Mouse (Mus musculus) ES-Bruce4 (cell line): ENCODE measurements around the gene Ptpn3. TPM values are rescaled to one million over a fixed set of nuclear protein-coding genes. Genes with fewer than 3 reads are reported as not detected.

Experiments used
- H3K27ac ChIP-seq: 2 replicates; pipeline ENCODE4 v1.5.1; 2012; ENCODE audit warnings: low read length, inconsistent platforms; ENCODE audit not compliant: insufficient read depth
- H3K27me3 ChIP-seq: 2 replicates; pipeline ENCODE4 v1.6.1; 2012; ENCODE audit warnings: mild to moderate bottlenecking, low read length, inconsistent platforms; ENCODE audit not compliant: control insufficient read depth, poor library complexity, insufficient read depth, severe bottlenecking
- H3K36me3 ChIP-seq: 2 replicates; pipeline ENCODE4 v1.6.1; 2012; ENCODE audit warnings: inconsistent platforms, mild to moderate bottlenecking, low read length, moderate library complexity; ENCODE audit not compliant: control insufficient read depth, poor library complexity, insufficient read depth, severe bottlenecking
- H3K4me1 ChIP-seq: one replicate; pipeline ENCODE4 v1.8.1; 2011; ENCODE audit warnings: low read length; ENCODE audit not compliant: control insufficient read depth, insufficient read depth
- H3K4me3 ChIP-seq: 2 replicates; pipeline ENCODE4 v1.5.1; 2011; ENCODE audit warnings: low read depth, mild to moderate bottlenecking, low read length
- H3K9ac ChIP-seq: 2 replicates; pipeline ENCODE4 v1.6.1; 2012; ENCODE audit warnings: low read depth, mild to moderate bottlenecking, inconsistent platforms; ENCODE audit not compliant: poor library complexity, severe bottlenecking
- H3K9me3 ChIP-seq: replicated peaks from 2 replicates; pipeline ENCODE4 v1.6.1; 2012; ENCODE audit warnings: mild to moderate bottlenecking, low read length, inconsistent platforms; ENCODE audit not compliant: control insufficient read depth, poor library complexity, insufficient read depth, severe bottlenecking
- CTCF ChIP-seq: IDR thresholded peaks from one replicate; pipeline ENCODE4 v1.8.1; 2011; ENCODE audit warnings: low read depth, low read length
- EP300 ChIP-seq: IDR thresholded peaks from 2 replicates; pipeline ENCODE4 v1.6.1; 2011; ENCODE audit warnings: low read depth, low read length; ENCODE audit not compliant: insufficient read depth
- POLR2A ChIP-seq: IDR thresholded peaks from one replicate; pipeline ENCODE4 v1.8.1; 2011; ENCODE audit warnings: low read length; ENCODE audit not compliant: insufficient read depth
- polyA plus RNA-seq: library from polyadenylated mRNA; stranded (reverse); fragments of >200 nt; gene quantifications from 2 replicates; pipeline ENCODE4 v1.2.4, GENCODE M21; 2011; ENCODE audit warnings: low read depth; ENCODE audit not compliant: missing spikeins, insufficient read depth, insufficient read length

The Ptpn3 gene
- polyA plus RNA-seq, 1 experiment = 30.6 TPM

GRCm38 (mm10) chr4:57178881-57179280 is 122.8 kb downstream of the Ptpn3 start:
- TF ChIP-seq EP300 = no peak
- TF ChIP-seq POLR2A = no peak
- TF ChIP-seq CTCF = no peak
- Histone ChIP-seq H3K4me1 (no peaks in the 10 kb centered on the region), H3K27me3 (no peaks in the 10 kb centered on the region), H3K27ac (no peak overlapping the region), H3K4me3 (no peak overlapping the region), H3K9ac (no peak overlapping the region), H3K36me3 (no peaks in the 10 kb centered on the region), H3K9me3 (no peaks in the 10 kb centered on the region)

- H3K27ac ChIP-seq = no peak overlapping the region
- H3K4me3 ChIP-seq = no peak overlapping the region
- H3K27me3 ChIP-seq = no peaks in the 10 kb centered on the region
- no peak overlapping the region for H3K9ac ChIP-seq
- H3K9me3 ChIP-seq = no peaks in the 10 kb centered on the region
- no peak for TF ChIP-seq POLR2A
- TF ChIP-seq CTCF = no peak
- no peak for TF ChIP-seq EP300
- no peaks in the 10 kb centered on the region for H3K4me1 ChIP-seq
- no peaks in the 10 kb centered on the region for H3K36me3 ChIP-seq
These were observed 126.3 kb downstream of the Ptpn3 start for GRCm38 (mm10) chr4:57175329-57175728.

- Histone ChIP-seq H3K27me3 (no peaks in the 10 kb centered on the region), H3K9ac (no peak overlapping the region), H3K27ac (no peak overlapping the region), H3K4me3 (no peak overlapping the region), H3K36me3 (no peaks in the 10 kb centered on the region), H3K4me1 (no peaks in the 10 kb centered on the region), H3K9me3 (no peaks in the 10 kb centered on the region)
- TF ChIP-seq EP300 (no peak), CTCF (no peak), POLR2A (no peak)
These were observed 128.8 kb downstream of the Ptpn3 start for GRCm38 (mm10) chr4:57172861-57173260.

DNA sequence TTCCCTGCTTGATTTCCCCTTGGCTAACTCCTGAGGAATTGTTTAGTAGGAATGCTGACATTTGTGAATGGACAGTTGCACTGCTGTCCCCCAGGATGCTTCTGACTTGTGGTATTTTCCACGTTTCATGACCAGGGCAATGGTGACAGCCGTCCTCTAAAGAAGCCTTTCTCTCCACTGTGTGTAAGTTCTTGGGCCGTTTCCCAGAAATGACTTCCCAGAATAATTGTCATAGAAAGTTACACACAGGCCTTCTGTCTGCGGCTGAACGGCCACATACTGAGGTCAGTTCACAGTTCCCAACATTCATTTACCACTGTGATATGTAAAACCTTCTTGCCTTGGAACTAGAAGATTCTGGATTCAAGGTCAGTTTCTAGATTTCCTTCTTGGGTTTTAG is 129.8 kb downstream of the Ptpn3 start:
- H3K27me3 ChIP-seq = no peaks in the 10 kb centered on the region
- H3K4me3 ChIP-seq = no peak overlapping the region
- no peak overlapping the region for H3K9ac ChIP-seq
- H3K9me3 ChIP-seq = no peaks in the 10 kb centered on the region
- TF ChIP-seq EP300 (no peak), POLR2A (no peak), CTCF (no peak)
- no peaks in the 10 kb centered on the region for H3K4me1 ChIP-seq
- no peak overlapping the region for H3K27ac ChIP-seq
- no peaks in the 10 kb centered on the region for H3K36me3 ChIP-seq

- peaks cover 7% of the 10 kb centered on the region for H3K4me1 ChIP-seq
- no peaks in the 10 kb centered on the region for H3K9me3 ChIP-seq
- no peak overlapping the region for H3K4me3 ChIP-seq
- no peaks in the 10 kb centered on the region for H3K36me3 ChIP-seq
- TF ChIP-seq POLR2A (no peak), EP300 (no peak), CTCF (no peak)
- H3K27ac ChIP-seq = no peak overlapping the region
- H3K9ac ChIP-seq = no peak overlapping the region
- H3K27me3 ChIP-seq = no peaks in the 10 kb centered on the region
These were observed 133.0 kb downstream of the Ptpn3 start for GRCm38 (mm10) chr4:57168680-57169079.

DNA sequence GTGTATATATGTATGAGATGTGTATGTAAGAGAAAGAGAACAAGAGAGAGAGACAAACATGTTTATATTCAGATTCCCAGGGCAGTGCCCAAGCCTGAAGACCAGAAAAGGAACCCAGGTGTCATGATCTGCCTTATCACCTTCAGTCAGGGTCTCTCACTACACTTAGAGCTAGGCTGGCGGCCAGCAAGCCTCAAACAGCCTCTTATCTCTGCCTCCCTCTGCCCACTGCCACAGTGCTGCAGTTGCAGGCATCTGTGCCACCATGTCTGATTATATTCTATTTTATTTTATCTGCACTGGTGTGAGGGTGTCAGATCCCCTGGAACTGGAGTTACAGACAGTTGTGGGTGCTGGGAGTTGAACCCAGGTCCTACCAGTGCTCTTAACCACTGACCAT is 133.4 kb downstream of the Ptpn3 start:
- no peak overlapping the region for H3K27ac ChIP-seq
- H3K9me3 ChIP-seq = no peaks in the 10 kb centered on the region
- no peak for TF ChIP-seq CTCF
- TF ChIP-seq EP300 = no peak
- TF ChIP-seq POLR2A = no peak
- H3K27me3 ChIP-seq = no peaks in the 10 kb centered on the region
- peaks cover 7% of the 10 kb centered on the region for H3K4me1 ChIP-seq
- H3K9ac ChIP-seq = no peak overlapping the region
- no peaks in the 10 kb centered on the region for H3K36me3 ChIP-seq
- H3K4me3 ChIP-seq = no peak overlapping the region
